Mouse (Mus musculus) testis, adult 2 months (tissue): ENCODE data around the gene Arhgef17. TPM values are rescaled to one million over a fixed set of nuclear protein-coding genes. Genes with fewer than 3 reads are reported as not detected.

ENCODE experiments used
- H3K27ac ChIP-seq: fragments of 200-500 bp; 2 replicates; pipeline ENCODE4 v1.5.1; 2012; ENCODE audit warnings: low read depth, low read length; ENCODE audit not compliant: control insufficient read depth, insufficient read depth
- H3K27me3 ChIP-seq: fragments of 200-500 bp; 2 replicates; pipeline ENCODE4 v1.6.1; 2012; ENCODE audit warnings: mild to moderate bottlenecking, low read length, moderate library complexity; ENCODE audit not compliant: control insufficient read depth, insufficient read depth
- H3K36me3 ChIP-seq: fragments of 200-500 bp; 2 replicates; pipeline ENCODE4 v1.6.1; 2012; ENCODE audit warnings: mild to moderate bottlenecking, low read length; ENCODE audit not compliant: control insufficient read depth, insufficient read depth
- H3K4me1 ChIP-seq: fragments of 200-500 bp; 2 replicates; pipeline ENCODE4 v1.6.1; 2012; ENCODE audit warnings: low read length; ENCODE audit not compliant: control insufficient read depth, insufficient read depth
- H3K4me3 ChIP-seq: fragments of 200-500 bp; 2 replicates; pipeline ENCODE4 v1.5.1; 2012; ENCODE audit warnings: low read depth, mild to moderate bottlenecking, low read length, moderate library complexity, mixed read lengths; ENCODE audit not compliant: control insufficient read depth
- CTCF ChIP-seq: fragments of 200-500 bp; IDR thresholded peaks from 2 replicates; pipeline ENCODE4 v1.5.1; 2012; ENCODE audit warnings: low read depth, mild to moderate bottlenecking, inconsistent platforms, low read length, moderate library complexity; ENCODE audit not compliant: control insufficient read depth, insufficient read depth, insufficient replicate concordance
- POLR2A ChIP-seq: fragments of 200-500 bp; IDR thresholded peaks from 2 replicates; pipeline ENCODE4 v1.6.1; 2012; ENCODE audit warnings: low read depth, mild to moderate bottlenecking, inconsistent platforms, low read length, moderate library complexity; ENCODE audit not compliant: control insufficient read depth
- polyA plus RNA-seq: library from polyadenylated mRNA; depleted of rRNA; stranded (reverse); fragments of >200 nt; gene quantifications from 2 replicates; pipeline ENCODE4 v1.2.3, GENCODE M21; 2012

Gene Arhgef17
- polyA plus RNA-seq, 1 experiment = 2.8 TPM

- no peaks in the 10 kb centered on the region for H3K36me3 ChIP-seq
- H3K27ac ChIP-seq = no peak overlapping the region
- no peaks in the 10 kb centered on the region for H3K27me3 ChIP-seq
- no peak overlapping the region for H3K4me3 ChIP-seq
- TF ChIP-seq CTCF (no peak), POLR2A (no peak)
- peaks cover 2% of the 10 kb centered on the region for H3K4me1 ChIP-seq
Measured at GRCm38 (mm10) chr7:100905037-100905436, 26.9 kb downstream of the Arhgef17 start.

GRCm38 (mm10) chr7:100904612-100905011 is 27.3 kb downstream of the Arhgef17 start:
- H3K4me3 ChIP-seq = no peak overlapping the region
- no peaks in the 10 kb centered on the region for H3K36me3 ChIP-seq
- H3K4me1 ChIP-seq = peaks cover 2% of the 10 kb centered on the region
- no peak for TF ChIP-seq POLR2A
- TF ChIP-seq CTCF = no peak
- H3K27me3 ChIP-seq = no peaks in the 10 kb centered on the region
- no peak overlapping the region for H3K27ac ChIP-seq

GRCm38 (mm10) chr7:100902451-100903137 is 29.3 kb downstream of the Arhgef17 start:
- Histone ChIP-seq H3K4me1 (no peaks in the 10 kb centered on the region), H3K27me3 (no peaks in the 10 kb centered on the region), H3K4me3 (no peak overlapping the region), H3K27ac (no peak overlapping the region), H3K36me3 (no peaks in the 10 kb centered on the region)
- TF ChIP-seq CTCF = no peak
- TF ChIP-seq POLR2A = no peak

GRCm38 (mm10) chr7:100897828-100898227 is 34.1 kb downstream of the Arhgef17 start:
- no peaks in the 10 kb centered on the region for H3K27me3 ChIP-seq
- no peaks in the 10 kb centered on the region for H3K36me3 ChIP-seq
- TF ChIP-seq POLR2A (no peak), CTCF (no peak)
- no peak overlapping the region for H3K27ac ChIP-seq
- no peak overlapping the region for H3K4me3 ChIP-seq
- H3K4me1 ChIP-seq = peaks cover 15% of the 10 kb centered on the region

- no peak overlapping the region for H3K27ac ChIP-seq
- H3K36me3 ChIP-seq = no peaks in the 10 kb centered on the region
- H3K27me3 ChIP-seq = no peaks in the 10 kb centered on the region
- peaks cover 15% of the 10 kb centered on the region for H3K4me1 ChIP-seq
- peak overlapping the region; percentile 72 for H3K4me3 ChIP-seq
- no peak for TF ChIP-seq POLR2A
Measured at GRCm38 (mm10) chr7:100894833-100895226, 37.1 kb downstream of the Arhgef17 start.

- peaks cover 15% of the 10 kb centered on the region for H3K4me1 ChIP-seq
- peak overlapping the region; percentile 72 for H3K4me3 ChIP-seq
- H3K27me3 ChIP-seq = no peaks in the 10 kb centered on the region
- H3K27ac ChIP-seq = no peak overlapping the region
- H3K36me3 ChIP-seq = no peaks in the 10 kb centered on the region
- no peak for TF ChIP-seq POLR2A
- no peak for TF ChIP-seq CTCF
Measured at GRCm38 (mm10) chr7:100894057-100894832, 37.7 kb downstream of the Arhgef17 start.

GRCm38 (mm10) chr7:100893249-100894056 is 38.5 kb downstream of the Arhgef17 start:
- Histone ChIP-seq H3K4me3 (no peak overlapping the region), H3K36me3 (no peaks in the 10 kb centered on the region), H3K4me1 (peaks cover 15% of the 10 kb centered on the region), H3K27ac (no peak overlapping the region), H3K27me3 (no peaks in the 10 kb centered on the region)
- TF ChIP-seq CTCF (no peak), POLR2A (no peak)
